Mouse (Mus musculus): ENCODE measurements around the gene Iqsec3. TPM values are rescaled to one million over a fixed set of nuclear protein-coding genes. Genes with fewer than 3 reads are reported as not detected.

Gene Iqsec3
- polyA plus RNA-seq, 1 experiment, result not detected

- Histone ChIP-seq H3K4me3 (replicated peaks) (no peak overlapping the region), H3K36me3 (ENCODE audit: control insufficient read depth) (no peaks in the 10 kb centered on the region), H3K27me3 (ENCODE audit: control insufficient read depth) (peaks cover 32% of the 10 kb centered on the region), H3K4me1 (ENCODE audit: control insufficient read depth) (no peaks in the 10 kb centered on the region), H3K9me3 (ENCODE audit: control insufficient read depth, low read length) (no peaks in the 10 kb centered on the region)
- TF ChIP-seq GATA1 (IDR thresholded peaks at IDR 0.05; ENCODE audit: low read length) (no peak), TAL1 (IDR thresholded peaks at IDR 0.05; ENCODE audit: low read length) (no peak)
These were observed 60.8 kb downstream of the Iqsec3 start for GRCm38 (mm10) chr6:121412558-121413297.

- no peak overlapping the region for H3K4me3 ChIP-seq (replicated peaks)
- H3K9me3 ChIP-seq (ENCODE audit: control insufficient read depth, low read length), result no peaks in the 10 kb centered on the region
- H3K36me3 ChIP-seq (ENCODE audit: control insufficient read depth), result no peaks in the 10 kb centered on the region
- peaks cover 15% of the 10 kb centered on the region for H3K27me3 ChIP-seq (ENCODE audit: control insufficient read depth)
- H3K4me1 ChIP-seq (ENCODE audit: control insufficient read depth), result no peaks in the 10 kb centered on the region
- no peak for TF ChIP-seq TAL1 (IDR thresholded peaks at IDR 0.05; ENCODE audit: low read length)
- no peak for TF ChIP-seq GATA1 (IDR thresholded peaks at IDR 0.05; ENCODE audit: low read length)
These were observed 65.9 kb downstream of the Iqsec3 start for GRCm38 (mm10) chr6:121407571-121408011.

GRCm38 (mm10) chr6:121405311-121405710 lies 68.2 kb downstream of the Iqsec3 start:
- H3K36me3 ChIP-seq (ENCODE audit: control insufficient read depth), result no peaks in the 10 kb centered on the region
- H3K4me1 ChIP-seq (ENCODE audit: control insufficient read depth), result no peaks in the 10 kb centered on the region
- H3K4me3 ChIP-seq (replicated peaks), result no peak overlapping the region
- TF ChIP-seq TAL1 (IDR thresholded peaks at IDR 0.05; ENCODE audit: low read length) (no peak), GATA1 (IDR thresholded peaks at IDR 0.05; ENCODE audit: low read length) (no peak)
- peaks cover 2% of the 10 kb centered on the region; the same call in 1 of the 2 replicates for H3K27me3 ChIP-seq (ENCODE audit: control insufficient read depth)
- no peaks in the 10 kb centered on the region for H3K9me3 ChIP-seq (ENCODE audit: control insufficient read depth, low read length)

- Histone ChIP-seq H3K36me3 (ENCODE audit: control insufficient read depth) (no peaks in the 10 kb centered on the region), H3K4me3 (replicated peaks) (no peak overlapping the region), H3K9me3 (ENCODE audit: control insufficient read depth, low read length) (no peaks in the 10 kb centered on the region), H3K27me3 (ENCODE audit: control insufficient read depth) (no peaks in the 10 kb centered on the region; the same call in 1 of the 2 replicates), H3K4me1 (ENCODE audit: control insufficient read depth) (no peaks in the 10 kb centered on the region)
- TF ChIP-seq TAL1 (IDR thresholded peaks at IDR 0.05; ENCODE audit: low read length), result no peak
- TF ChIP-seq GATA1 (IDR thresholded peaks at IDR 0.05; ENCODE audit: low read length), result no peak
These were observed 70.7 kb downstream of the Iqsec3 start for GRCm38 (mm10) chr6:121402661-121403244.

- Histone ChIP-seq H3K4me3 (replicated peaks) (no peak overlapping the region), H3K9me3 (ENCODE audit: control insufficient read depth, low read length) (no peaks in the 10 kb centered on the region), H3K27me3 (ENCODE audit: control insufficient read depth) (no peaks in the 10 kb centered on the region; the same call in 1 of the 2 replicates), H3K4me1 (ENCODE audit: control insufficient read depth) (no peaks in the 10 kb centered on the region), H3K36me3 (ENCODE audit: control insufficient read depth) (no peaks in the 10 kb centered on the region)
- TF ChIP-seq GATA1 (IDR thresholded peaks at IDR 0.05; ENCODE audit: low read length) (no peak), TAL1 (IDR thresholded peaks at IDR 0.05; ENCODE audit: low read length) (no peak)
These were observed 71.4 kb downstream of the Iqsec3 start for GRCm38 (mm10) chr6:121401826-121402660.

- no peaks in the 10 kb centered on the region; the same call in 1 of the 2 replicates for H3K27me3 ChIP-seq (ENCODE audit: control insufficient read depth)
- H3K9me3 ChIP-seq (ENCODE audit: control insufficient read depth, low read length), result no peaks in the 10 kb centered on the region
- H3K36me3 ChIP-seq (ENCODE audit: control insufficient read depth), result no peaks in the 10 kb centered on the region
- TF ChIP-seq GATA1 (IDR thresholded peaks at IDR 0.05; ENCODE audit: low read length) (no peak), TAL1 (IDR thresholded peaks at IDR 0.05; ENCODE audit: low read length) (no peak)
- H3K4me3 ChIP-seq (replicated peaks), result no peak overlapping the region
- no peaks in the 10 kb centered on the region for H3K4me1 ChIP-seq (ENCODE audit: control insufficient read depth)
These were observed 72.3 kb downstream of the Iqsec3 start for GRCm38 (mm10) chr6:121401140-121401539.

- Histone ChIP-seq H3K27me3 (ENCODE audit: control insufficient read depth) (no peaks in the 10 kb centered on the region; the same call in 1 of the 2 replicates), H3K4me3 (replicated peaks) (no peak overlapping the region), H3K4me1 (ENCODE audit: control insufficient read depth) (no peaks in the 10 kb centered on the region), H3K9me3 (ENCODE audit: control insufficient read depth, low read length) (peaks cover 19% of the 10 kb centered on the region), H3K36me3 (ENCODE audit: control insufficient read depth) (no peaks in the 10 kb centered on the region)
- no peak for TF ChIP-seq TAL1 (IDR thresholded peaks at IDR 0.05; ENCODE audit: low read length)
- TF ChIP-seq GATA1 (IDR thresholded peaks at IDR 0.05; ENCODE audit: low read length), result no peak
These were observed 80.7 kb downstream of the Iqsec3 start for GRCm38 (mm10) chr6:121392610-121393252.

- no peaks in the 10 kb centered on the region for H3K9me3 ChIP-seq (ENCODE audit: control insufficient read depth, low read length)
- H3K36me3 ChIP-seq (ENCODE audit: control insufficient read depth), result no peaks in the 10 kb centered on the region
- no peaks in the 10 kb centered on the region for H3K4me1 ChIP-seq (ENCODE audit: control insufficient read depth)
- H3K27me3 ChIP-seq (ENCODE audit: control insufficient read depth), result no peaks in the 10 kb centered on the region; the same call in 1 of the 2 replicates
- TF ChIP-seq GATA1 (IDR thresholded peaks at IDR 0.05; ENCODE audit: low read length) (no peak), TAL1 (IDR thresholded peaks at IDR 0.05; ENCODE audit: low read length) (no peak)
- no peak overlapping the region for H3K4me3 ChIP-seq (replicated peaks)
These were observed 88.1 kb downstream of the Iqsec3 start for GRCm38 (mm10) chr6:121385397-121385796.
